Mouse (Mus musculus): ENCODE data around the gene Gal3st2.
"Not testable (repeated sequence)": the region's sequence is repeated elsewhere in the genome, so short reads cannot be mapped to it uniquely, and the experiment has no call there.

The Gal3st2 gene

GRCm38 (mm10) chr1:93871594-93872105 lies 10.5 kb downstream of the Gal3st2 start:
- not testable (repeated sequence) for DNase-seq

GRCm38 (mm10) chr1:93874405-93874804 lies 13.3 kb downstream of the Gal3st2 start:
- not testable (repeated sequence) for DNase-seq

GRCm38 (mm10) chr1:93881778-93882177 lies 20.7 kb downstream of the Gal3st2 start:
- DNase-seq, result not testable (repeated sequence)

- not testable (repeated sequence) for DNase-seq
Measured at GRCm38 (mm10) chr1:93890936-93891335, 29.8 kb downstream of the Gal3st2 start.

GRCm38 (mm10) chr1:93897395-93897794 lies 36.3 kb downstream of the Gal3st2 start:
- DNase-seq, result not testable (repeated sequence)

GRCm38 (mm10) chr1:93901291-93901690 lies 40.2 kb downstream of the Gal3st2 start:
- DNase-seq, result not testable (repeated sequence)

GRCm38 (mm10) chr1:93906690-93907089 lies 45.6 kb downstream of the Gal3st2 start:
- DNase-seq, result not testable (repeated sequence)

GRCm38 (mm10) chr1:93908977-93909586 lies 48.0 kb downstream of the Gal3st2 start:
- not testable (repeated sequence) for DNase-seq

- not testable (repeated sequence) for DNase-seq
Measured at GRCm38 (mm10) chr1:93911877-93912276, 50.8 kb downstream of the Gal3st2 start.

GRCm38 (mm10) chr1:93917160-93917559 lies 56.1 kb downstream of the Gal3st2 start:
- DNase-seq, result not testable (repeated sequence)

- not testable (repeated sequence) for DNase-seq
Measured at GRCm38 (mm10) chr1:93918011-93918410, 56.9 kb downstream of the Gal3st2 start, which contains the start of gene Gal3st2b. Gene Gal3st2b (plus strand): TSS chr1:93918311.

GRCm38 (mm10) chr1:93918775-93919174 lies 57.7 kb downstream of the Gal3st2 start:
- not testable (repeated sequence) for DNase-seq

- DNase-seq, result not testable (repeated sequence)
Measured at GRCm38 (mm10) chr1:93919321-93919720, 58.2 kb downstream of the Gal3st2 start.

- DNase-seq, result not testable (repeated sequence)
Measured at GRCm38 (mm10) chr1:93922609-93923008, 61.5 kb downstream of the Gal3st2 start.

- DNase-seq, result not testable (repeated sequence)
Measured at GRCm38 (mm10) chr1:93923098-93923497, 62.0 kb downstream of the Gal3st2 start.
